Mouse (Mus musculus) embryonic facial prominence, embryonic 14.5 days (tissue): Measurements from ENCODE around the gene Trmt2a. TPM values are rescaled to one million over a fixed set of nuclear protein-coding genes. Genes with fewer than 3 reads are reported as not detected.
A peak's percentile ranks its signal among the peaks of the same experiment; 100 is the strongest.

ENCODE experiments used
- ATAC-seq: fragments of 200-750 bp; cut with Nextera tagmentation; 2 replicates; pipeline ENCODE4 v1.8.0; 2017; ENCODE audit warnings: low read depth, moderate number of reproducible peaks, moderate TSS enrichment
- DNase-seq: peaks from one replicate; pipeline ENCODE4 v3.0.0-alpha.2; 2015; ENCODE audit warnings: low spot score
- H3K27ac ChIP-seq: fragments of 300-500 bp; sonication (generic); replicated peaks from 2 replicates; pipeline ENCODE4 v1.5.1; 2014; ENCODE audit warnings: low read depth, mild to moderate bottlenecking, low read length, moderate library complexity
- H3K27me3 ChIP-seq: fragments of 300-500 bp; sonication (generic); replicated peaks from 2 replicates; pipeline ENCODE4 v1.6.1; 2014; ENCODE audit warnings: low read length; ENCODE audit not compliant: control insufficient read depth, insufficient read depth
- H3K36me3 ChIP-seq: fragments of 300-500 bp; sonication (generic); 2 replicates; pipeline ENCODE4 v1.6.1; 2014; ENCODE audit warnings: low read length, mixed read lengths; ENCODE audit not compliant: control insufficient read depth, insufficient read depth
- H3K4me1 ChIP-seq: fragments of 300-500 bp; sonication (generic); 2 replicates; pipeline ENCODE4 v1.6.1; 2014; ENCODE audit warnings: antibody characterized with exemption, low read length; ENCODE audit not compliant: control insufficient read depth, insufficient read depth
- H3K4me2 ChIP-seq: fragments of 300-500 bp; sonication (generic); 2 replicates; pipeline ENCODE4 v1.6.1; 2014; ENCODE audit warnings: low read depth, mild to moderate bottlenecking, low read length, moderate library complexity, mixed read lengths
- H3K4me3 ChIP-seq: fragments of 300-500 bp; sonication (generic); 2 replicates; pipeline ENCODE4 v1.5.1; 2014; ENCODE audit warnings: low read depth, mild to moderate bottlenecking, low read length
- H3K9ac ChIP-seq: fragments of 300-500 bp; sonication (generic); 2 replicates; pipeline ENCODE4 v1.6.1; 2014; ENCODE audit warnings: low read depth, mild to moderate bottlenecking, low read length, moderate library complexity, mixed read lengths
- H3K9me3 ChIP-seq: fragments of 300-500 bp; sonication (generic); 2 replicates; pipeline ENCODE4 v1.6.1; 2016; ENCODE audit warnings: low read length; ENCODE audit not compliant: control insufficient read depth
- WGBS: fragments of 180-500 bp; shearing (Covaris S2); extraction: QIAGEN DNeasy Blood & Tissue Kit; methylation state at CpG from one replicate; pipeline ENCODE4 v1.1.7; 2014; 5-methylcytosine and 5-hydroxymethylcytosine counted together
- polyA plus RNA-seq: library from polyadenylated mRNA; unstranded; fragments of >200 nt; fragmentation: Nextera tagmentation; extraction: Ambion mirVana; gene quantifications from 2 replicates; pipeline ENCODE4 v1.2.1, GENCODE M21; 2014

The Trmt2a gene
- polyA plus RNA-seq, 1 experiment from 2014 or later, result 79.1 TPM

DNA sequence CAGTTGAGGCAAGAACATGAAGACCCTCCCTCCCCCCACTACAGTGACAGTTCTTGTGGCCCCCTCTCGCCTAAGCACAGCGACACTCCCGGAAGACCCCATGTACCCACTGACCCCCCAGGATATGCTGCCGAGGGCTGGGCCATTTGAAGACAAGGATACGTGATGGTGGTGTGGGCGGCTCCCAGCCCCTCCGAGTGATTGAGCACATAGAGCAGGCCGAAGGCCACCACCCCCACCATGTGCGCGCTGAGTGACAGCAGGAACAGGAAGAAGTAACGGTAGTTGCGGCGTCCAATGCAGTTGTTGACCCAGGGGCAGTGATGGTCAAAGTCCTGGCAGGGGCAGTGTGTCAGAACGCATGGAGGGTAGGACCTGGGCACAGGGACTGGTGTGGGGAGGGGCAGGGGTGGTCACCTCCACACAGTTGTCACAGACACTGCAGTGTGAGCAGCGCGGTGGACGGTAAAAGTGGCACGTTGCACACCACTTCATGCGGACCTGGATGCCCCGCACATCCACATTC lies 20.5 kb upstream of the Trmt2a start:
- Histone ChIP-seq H3K27me3 (no peaks in the 10 kb centered on the region), H3K4me3 (no peak overlapping the region), H3K9ac (no peak overlapping the region), H3K36me3 (peaks cover 55% of the 10 kb centered on the region), H3K4me2 (no peak overlapping the region), H3K4me1 (0 out of 2 replicates have a peak, but pooled peaks cover 7% of the 10 kb centered on the region), H3K9me3 (no peaks in the 10 kb centered on the region), H3K27ac (no peak overlapping the region)
- DNase-seq (no peak), ATAC-seq (no peak)
- WGBS, result 96% methylated on average over 19 of the region's 20 CpGs

GRCm38 (mm10) chr16:18228856-18229255 lies 19.6 kb upstream of the Trmt2a start:
- Histone ChIP-seq H3K4me2 (no peak overlapping the region), H3K9me3 (no peaks in the 10 kb centered on the region), H3K9ac (no peak overlapping the region), H3K27me3 (no peaks in the 10 kb centered on the region), H3K4me1 (peaks cover 13% of the 10 kb centered on the region), H3K27ac (no peak overlapping the region), H3K4me3 (no peak overlapping the region), H3K36me3 (peaks cover 46% of the 10 kb centered on the region)
- no peak for ATAC-seq
- DNase-seq, result no peak
- 82% methylated on average over 4 of the region's 4 CpGs for WGBS

GRCm38 (mm10) chr16:18229622-18230021 lies 18.9 kb upstream of the Trmt2a start:
- Histone ChIP-seq H3K27ac (no peak overlapping the region), H3K4me3 (no peak overlapping the region), H3K4me1 (peaks cover 15% of the 10 kb centered on the region), H3K9ac (no peak overlapping the region), H3K4me2 (no peak overlapping the region), H3K36me3 (peaks cover 39% of the 10 kb centered on the region), H3K9me3 (no peaks in the 10 kb centered on the region), H3K27me3 (no peaks in the 10 kb centered on the region)
- ATAC-seq (peak; percentile 27; the same call in 1 of the 2 replicates), DNase-seq (no peak)
- 57% methylated on average over 11 of the region's 11 CpGs for WGBS

GRCm38 (mm10) chr16:18230617-18231016 lies 17.9 kb upstream of the Trmt2a start:
- DNase-seq (no peak), ATAC-seq (no peak)
- Histone ChIP-seq H3K9me3 (no peaks in the 10 kb centered on the region), H3K9ac (no peak overlapping the region), H3K27ac (no peak overlapping the region), H3K4me3 (no peak overlapping the region), H3K4me1 (peaks cover 15% of the 10 kb centered on the region), H3K36me3 (peaks cover 29% of the 10 kb centered on the region), H3K27me3 (no peaks in the 10 kb centered on the region), H3K4me2 (no peak overlapping the region)
- WGBS, result 85% methylated on average over 6 of the region's 6 CpGs

DNA sequence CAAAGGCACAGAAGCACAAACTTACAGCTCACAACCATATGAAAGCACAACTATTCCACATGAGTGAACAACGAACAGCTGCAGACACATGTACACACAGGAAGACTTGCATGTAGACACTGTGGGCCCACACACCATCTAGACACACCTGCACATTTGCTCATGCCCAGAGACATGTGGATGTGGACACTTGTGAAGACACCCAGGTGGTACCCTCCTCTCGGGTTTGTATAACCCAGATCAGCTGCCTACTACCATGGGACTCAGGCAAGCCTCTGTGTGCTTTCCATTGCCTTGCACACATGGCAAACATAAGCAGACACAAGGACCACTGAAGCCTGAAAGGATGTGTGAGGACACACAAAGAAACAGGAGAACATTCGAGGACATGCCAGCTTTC lies 17.4 kb upstream of the Trmt2a start:
- H3K36me3 ChIP-seq, result peaks cover 25% of the 10 kb centered on the region
- H3K9ac ChIP-seq, result no peak overlapping the region
- ATAC-seq (no peak), DNase-seq (no peak)
- no peak overlapping the region for H3K27ac ChIP-seq
- no peaks in the 10 kb centered on the region for H3K27me3 ChIP-seq
- WGBS, result 81% methylated on average over 3 of the region's 3 CpGs
- H3K4me1 ChIP-seq, result peaks cover 19% of the 10 kb centered on the region
- H3K4me2 ChIP-seq, result no peak overlapping the region
- no peaks in the 10 kb centered on the region for H3K9me3 ChIP-seq
- no peak overlapping the region for H3K4me3 ChIP-seq

DNA sequence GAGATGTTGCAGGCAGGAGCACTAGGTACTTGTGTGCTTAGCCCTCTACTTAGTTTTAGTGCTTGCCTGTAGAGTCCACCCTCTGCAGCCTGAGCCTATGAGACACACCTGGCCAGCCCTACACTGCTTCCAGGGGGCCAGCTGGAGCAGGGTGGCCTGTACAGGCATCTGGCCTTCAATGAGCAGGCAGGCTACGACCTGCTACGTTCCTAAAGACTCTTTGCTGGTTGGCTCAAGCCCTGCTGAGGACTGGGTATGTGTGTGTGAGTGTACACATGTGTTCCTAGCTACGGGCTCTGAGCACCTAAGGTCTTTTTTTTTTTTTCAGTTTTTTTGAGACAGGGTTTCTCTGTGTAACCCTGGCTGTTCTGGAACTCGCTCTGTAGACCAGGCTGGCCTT lies 17.0 kb upstream of the Trmt2a start:
- H3K4me2 ChIP-seq, result no peak overlapping the region
- no peak for DNase-seq
- no peak for ATAC-seq
- WGBS, result 83% methylated on average over 4 of the region's 4 CpGs
- H3K27ac ChIP-seq, result no peak overlapping the region
- H3K4me1 ChIP-seq, result peaks cover 23% of the 10 kb centered on the region
- no peaks in the 10 kb centered on the region for H3K27me3 ChIP-seq
- no peak overlapping the region for H3K4me3 ChIP-seq
- peaks cover 21% of the 10 kb centered on the region for H3K36me3 ChIP-seq
- H3K9ac ChIP-seq, result no peak overlapping the region
- H3K9me3 ChIP-seq, result no peaks in the 10 kb centered on the region

GRCm38 (mm10) chr16:18233451-18233850 lies 15.0 kb upstream of the Trmt2a start:
- H3K4me3 ChIP-seq, result peak overlapping the region; percentile 89; the same call in 1 of the 2 replicates
- H3K27me3 ChIP-seq, result no peaks in the 10 kb centered on the region
- ATAC-seq, result no peak

DNA sequence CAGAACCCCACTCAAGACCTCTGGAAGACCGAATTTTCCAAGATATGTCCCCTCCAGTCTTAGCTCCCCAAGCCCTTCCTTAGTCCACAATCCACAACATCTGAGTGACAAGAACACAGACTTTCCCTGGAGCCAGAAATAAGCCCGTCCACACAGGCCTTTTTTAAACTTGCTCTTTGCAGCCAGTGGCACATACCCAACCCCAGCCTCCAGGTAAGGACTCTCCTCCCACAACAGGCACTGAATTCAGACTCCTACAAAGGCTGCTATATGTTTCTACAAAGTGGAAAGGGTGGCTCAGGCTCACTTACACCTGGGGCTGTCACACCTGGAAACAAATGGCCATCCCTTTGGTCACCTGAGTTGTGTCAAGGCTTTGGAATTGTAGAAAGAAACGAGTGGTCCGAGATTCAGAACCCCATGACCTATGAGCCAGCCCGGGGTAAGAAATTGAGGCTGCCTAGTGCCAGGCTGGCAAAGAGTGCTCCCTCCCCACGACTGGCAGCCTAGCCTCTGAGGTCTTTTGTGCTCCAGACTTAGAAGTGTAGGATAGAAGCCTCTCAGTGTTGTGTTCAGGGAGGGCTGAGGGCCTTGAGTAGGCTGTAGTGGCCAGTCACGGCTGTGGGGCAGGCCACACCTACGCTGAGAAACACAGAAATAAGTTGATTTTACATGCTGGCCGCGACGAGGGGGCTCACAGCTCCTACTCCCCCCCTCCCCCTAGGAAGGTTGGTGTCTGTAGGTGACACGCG lies 14.4 kb upstream of the Trmt2a start:
- Histone ChIP-seq H3K27me3 (no peaks in the 10 kb centered on the region), H3K9ac (peak overlapping the region; percentile 89), H3K4me3 (peak overlapping the region; percentile 89), H3K27ac (peak overlapping the region; percentile 90), H3K9me3 (no peaks in the 10 kb centered on the region), H3K4me2 (peak overlapping the region; percentile 75), H3K36me3 (peaks cover 14% of the 10 kb centered on the region), H3K4me1 (peaks cover 23% of the 10 kb centered on the region)
- DNase-seq (no peak), ATAC-seq (no peak; the same call in 1 of the 2 replicates)
- 19% methylated on average over 11 of the region's 13 CpGs for WGBS

More at GRCm38 (mm10) chr16:18233451-18233850, 15.0 kb upstream of the Trmt2a start:
- Histone ChIP-seq H3K9ac (no peak overlapping the region; the same call in 1 of the 2 replicates), H3K36me3 (peaks cover 10% of the 10 kb centered on the region), H3K27ac (no peak overlapping the region), H3K4me1 (peaks cover 23% of the 10 kb centered on the region), H3K4me2 (peak overlapping the region; percentile 75), H3K9me3 (no peaks in the 10 kb centered on the region)
- DNase-seq, result no peak
- 28% methylated on average over 1 of the region's 1 CpGs for WGBS
